Mouse (Mus musculus): ENCODE measurements at regions not wholly inside any gene's neighbourhood (a gene's known extent, or its start where the extent isn't known, plus 50 kb on each side); places are given as distances from the start of the nearest gene placed in this dataset.

GRCm38 (mm10) chr3:151893421-151894235, 56.2 kb upstream of the Ptgfr start:
- H3K4me1 ChIP-seq (replicated peaks; ENCODE audit: control insufficient read depth, insufficient read depth, low read length): no peaks in the 10 kb centered on the region
- H3K27me3 ChIP-seq (ENCODE audit: control insufficient read depth, insufficient read depth, low read length): no peaks in the 10 kb centered on the region
- 65% methylated on average over 11 of the region's 11 CpGs for WGBS
- H3K4me3 ChIP-seq (ENCODE audit: low read depth, low read length): no peak overlapping the region
- no peak overlapping the region for H3K4me2 ChIP-seq (replicated peaks; ENCODE audit: low read depth, low read length)
- no peak overlapping the region for H3K9ac ChIP-seq (ENCODE audit: low read depth, low read length)
- ATAC-seq (ENCODE audit: low FRiP score) (no peak), DNase-seq (ENCODE audit: low spot score) (no peak)
- no peaks in the 10 kb centered on the region for H3K36me3 ChIP-seq (ENCODE audit: control insufficient read depth, insufficient read depth, low read length)
- no peak overlapping the region for H3K27ac ChIP-seq (ENCODE audit: low read depth, low read length)
- H3K9me3 ChIP-seq (ENCODE audit: control insufficient read depth, low read length): no peaks in the 10 kb centered on the region

- H3K27me3 ChIP-seq (ENCODE audit: control insufficient read depth, insufficient read depth, low read length): no peaks in the 10 kb centered on the region
- H3K4me2 ChIP-seq (replicated peaks; ENCODE audit: low read depth, low read length): no peak overlapping the region
- 22% methylated on average over 6 of the region's 6 CpGs for WGBS
- peak; percentile 58 for DNase-seq (ENCODE audit: low spot score)
- H3K4me3 ChIP-seq (ENCODE audit: low read depth, low read length): no peak overlapping the region
- H3K27ac ChIP-seq (ENCODE audit: low read depth, low read length): no peak overlapping the region
- ATAC-seq (ENCODE audit: low FRiP score): peak; percentile 48; the same call in 1 of the 2 replicates
- no peaks in the 10 kb centered on the region for H3K9me3 ChIP-seq (ENCODE audit: control insufficient read depth, low read length)
- H3K9ac ChIP-seq (ENCODE audit: low read depth, low read length): no peak overlapping the region
- H3K36me3 ChIP-seq (ENCODE audit: control insufficient read depth, insufficient read depth, low read length): no peaks in the 10 kb centered on the region
- no peaks in the 10 kb centered on the region for H3K4me1 ChIP-seq (replicated peaks; ENCODE audit: control insufficient read depth, insufficient read depth, low read length)
These were observed 54.4 kb upstream of the Ptgfr start for GRCm38 (mm10) chr3:151891760-151892253.

DNA sequence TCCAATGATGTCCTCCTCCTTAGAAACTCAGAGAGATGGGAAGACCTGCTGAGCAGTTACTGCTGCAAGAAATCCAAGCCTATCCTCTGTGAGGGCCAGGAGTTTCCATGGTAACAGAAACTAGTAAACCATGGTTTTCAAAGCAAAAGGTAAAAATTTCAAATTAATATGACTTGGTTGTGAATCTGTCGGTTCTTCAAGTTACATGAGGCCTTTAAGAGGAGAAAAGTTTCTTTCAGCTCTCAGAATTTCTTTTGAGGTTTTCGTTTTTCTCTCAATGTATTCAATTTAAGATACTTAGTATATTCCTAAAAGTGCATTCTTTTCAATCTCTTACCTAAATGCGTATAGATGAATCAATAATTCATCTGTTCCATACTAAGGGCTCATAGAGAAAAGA, 53.9 kb upstream of the Ptgfr start:
- ATAC-seq (ENCODE audit: low FRiP score): no peak
- Histone ChIP-seq H3K4me1 (replicated peaks; ENCODE audit: control insufficient read depth, insufficient read depth, low read length) (no peaks in the 10 kb centered on the region), H3K4me2 (replicated peaks; ENCODE audit: low read depth, low read length) (no peak overlapping the region), H3K27me3 (ENCODE audit: control insufficient read depth, insufficient read depth, low read length) (no peaks in the 10 kb centered on the region), H3K4me3 (ENCODE audit: low read depth, low read length) (no peak overlapping the region), H3K27ac (ENCODE audit: low read depth, low read length) (no peak overlapping the region), H3K9me3 (ENCODE audit: control insufficient read depth, low read length) (no peaks in the 10 kb centered on the region), H3K36me3 (ENCODE audit: control insufficient read depth, insufficient read depth, low read length) (no peaks in the 10 kb centered on the region), H3K9ac (ENCODE audit: low read depth, low read length) (no peak overlapping the region)
- WGBS: 70% methylated on average over 3 of the region's 3 CpGs
- DNase-seq (ENCODE audit: low spot score): no peak

DNA sequence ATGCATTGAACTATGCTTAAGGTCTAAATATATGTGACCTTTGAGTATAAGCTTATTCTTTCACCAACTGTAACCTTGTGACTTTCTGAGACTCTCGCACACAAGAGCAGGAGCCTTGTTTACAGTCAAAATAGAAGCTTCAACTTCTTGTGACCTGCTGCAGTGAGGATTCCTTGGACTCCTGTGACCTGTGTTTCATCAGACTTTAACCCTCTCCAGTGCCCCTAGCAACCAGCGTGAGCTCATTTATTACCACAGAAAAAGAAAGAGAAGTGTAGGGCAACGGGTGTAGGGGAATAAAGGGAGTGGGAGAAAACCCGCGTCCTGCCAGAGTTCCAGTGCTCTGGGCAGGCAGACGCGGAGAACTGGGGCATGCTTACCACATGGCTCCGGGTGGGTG, 52.3 kb upstream of the Ptgfr start:
- WGBS: 42% methylated on average over 8 of the region's 8 CpGs
- ATAC-seq (ENCODE audit: low FRiP score) (peak; percentile 38; the same call in 1 of the 2 replicates), DNase-seq (ENCODE audit: low spot score) (no peak)
- no peaks in the 10 kb centered on the region for H3K4me1 ChIP-seq (replicated peaks; ENCODE audit: control insufficient read depth, insufficient read depth, low read length)
- no peak overlapping the region for H3K27ac ChIP-seq (ENCODE audit: low read depth, low read length)
- H3K4me3 ChIP-seq (ENCODE audit: low read depth, low read length): no peak overlapping the region
- H3K36me3 ChIP-seq (ENCODE audit: control insufficient read depth, insufficient read depth, low read length): no peaks in the 10 kb centered on the region
- no peaks in the 10 kb centered on the region for H3K9me3 ChIP-seq (ENCODE audit: control insufficient read depth, low read length)
- no peaks in the 10 kb centered on the region for H3K27me3 ChIP-seq (ENCODE audit: control insufficient read depth, insufficient read depth, low read length)
- H3K4me2 ChIP-seq (replicated peaks; ENCODE audit: low read depth, low read length): no peak overlapping the region
- no peak overlapping the region for H3K9ac ChIP-seq (ENCODE audit: low read depth, low read length)
